Mouse (Mus musculus): ENCODE data around the gene Sos2. TPM values are rescaled to one million over a fixed set of nuclear protein-coding genes. Genes with fewer than 3 reads are reported as not detected.

The Sos2 gene
- polyA plus RNA-seq, 1 experiment = 7.6 TPM

GRCm38 (mm10) chr12:69713628-69714027, 32.0 kb upstream of the Sos2 start:
- no peak overlapping the region for H3K4me3 ChIP-seq (ENCODE audit: control insufficient read depth, low read depth, low read length)
- H3K27ac ChIP-seq (ENCODE audit: control insufficient read depth, insufficient read depth, low read depth, low read length) = no peak overlapping the region
- H3K36me3 ChIP-seq (ENCODE audit: control insufficient read depth, insufficient read depth, low read length) = no peaks in the 10 kb centered on the region
- no peaks in the 10 kb centered on the region for H3K27me3 ChIP-seq (ENCODE audit: control insufficient read depth, insufficient read depth, low read length)
- H3K4me1 ChIP-seq (ENCODE audit: control insufficient read depth, insufficient read depth, low read length) = no peaks in the 10 kb centered on the region
- TF ChIP-seq POLR2A (IDR thresholded peaks at IDR 0.05; ENCODE audit: control insufficient read depth, low read depth, low read length) = no peak
- no peak for TF ChIP-seq CTCF (IDR thresholded peaks at IDR 0.05; ENCODE audit: control insufficient read depth, insufficient read depth, insufficient replicate concordance, low read depth, low read length)

GRCm38 (mm10) chr12:69704799-69705458, 23.3 kb upstream of the Sos2 start:
- Histone ChIP-seq H3K27ac (ENCODE audit: control insufficient read depth, insufficient read depth, low read depth, low read length) (no peak overlapping the region), H3K4me1 (ENCODE audit: control insufficient read depth, insufficient read depth, low read length) (no peaks in the 10 kb centered on the region), H3K4me3 (ENCODE audit: control insufficient read depth, low read depth, low read length) (no peak overlapping the region), H3K27me3 (ENCODE audit: control insufficient read depth, insufficient read depth, low read length) (no peaks in the 10 kb centered on the region), H3K36me3 (ENCODE audit: control insufficient read depth, insufficient read depth, low read length) (no peaks in the 10 kb centered on the region)
- TF ChIP-seq CTCF (IDR thresholded peaks at IDR 0.05; ENCODE audit: control insufficient read depth, insufficient read depth, insufficient replicate concordance, low read depth, low read length) = no peak
- TF ChIP-seq POLR2A (IDR thresholded peaks at IDR 0.05; ENCODE audit: control insufficient read depth, low read depth, low read length) = no peak

- no peak overlapping the region for H3K27ac ChIP-seq (ENCODE audit: control insufficient read depth, insufficient read depth, low read depth, low read length)
- H3K27me3 ChIP-seq (ENCODE audit: control insufficient read depth, insufficient read depth, low read length) = no peaks in the 10 kb centered on the region
- H3K4me1 ChIP-seq (ENCODE audit: control insufficient read depth, insufficient read depth, low read length) = peaks cover 3% of the 10 kb centered on the region; the same call in 1 of the 2 replicates
- H3K4me3 ChIP-seq (ENCODE audit: control insufficient read depth, low read depth, low read length) = no peak overlapping the region
- TF ChIP-seq POLR2A (IDR thresholded peaks at IDR 0.05; ENCODE audit: control insufficient read depth, low read depth, low read length) (no peak), CTCF (IDR thresholded peaks at IDR 0.05; ENCODE audit: control insufficient read depth, insufficient read depth, insufficient replicate concordance, low read depth, low read length) (no peak)
- H3K36me3 ChIP-seq (ENCODE audit: control insufficient read depth, insufficient read depth, low read length) = no peaks in the 10 kb centered on the region
These were observed 16.7 kb upstream of the Sos2 start for GRCm38 (mm10) chr12:69698352-69698751.

- H3K27ac ChIP-seq (ENCODE audit: control insufficient read depth, insufficient read depth, low read depth, low read length) = no peak overlapping the region
- H3K4me1 ChIP-seq (ENCODE audit: control insufficient read depth, insufficient read depth, low read length) = peaks cover 3% of the 10 kb centered on the region; the same call in 1 of the 2 replicates
- TF ChIP-seq CTCF (IDR thresholded peaks at IDR 0.05; ENCODE audit: control insufficient read depth, insufficient read depth, insufficient replicate concordance, low read depth, low read length) (no peak), POLR2A (IDR thresholded peaks at IDR 0.05; ENCODE audit: control insufficient read depth, low read depth, low read length) (no peak)
- no peaks in the 10 kb centered on the region for H3K27me3 ChIP-seq (ENCODE audit: control insufficient read depth, insufficient read depth, low read length)
- no peaks in the 10 kb centered on the region for H3K36me3 ChIP-seq (ENCODE audit: control insufficient read depth, insufficient read depth, low read length)
- H3K4me3 ChIP-seq (ENCODE audit: control insufficient read depth, low read depth, low read length) = no peak overlapping the region
These were observed 15.1 kb upstream of the Sos2 start for GRCm38 (mm10) chr12:69696746-69697145.

- no peaks in the 10 kb centered on the region for H3K27me3 ChIP-seq (ENCODE audit: control insufficient read depth, insufficient read depth, low read length)
- no peak overlapping the region for H3K27ac ChIP-seq (ENCODE audit: control insufficient read depth, insufficient read depth, low read depth, low read length)
- peaks cover 3% of the 10 kb centered on the region; the same call in 1 of the 2 replicates for H3K4me1 ChIP-seq (ENCODE audit: control insufficient read depth, insufficient read depth, low read length)
- no peak overlapping the region for H3K4me3 ChIP-seq (ENCODE audit: control insufficient read depth, low read depth, low read length)
- no peaks in the 10 kb centered on the region for H3K36me3 ChIP-seq (ENCODE audit: control insufficient read depth, insufficient read depth, low read length)
- TF ChIP-seq CTCF (IDR thresholded peaks at IDR 0.05; ENCODE audit: control insufficient read depth, insufficient read depth, insufficient replicate concordance, low read depth, low read length) (no peak), POLR2A (IDR thresholded peaks at IDR 0.05; ENCODE audit: control insufficient read depth, low read depth, low read length) (no peak)
These were observed 11.8 kb upstream of the Sos2 start for GRCm38 (mm10) chr12:69693471-69693870.

- no peak overlapping the region for H3K4me3 ChIP-seq (ENCODE audit: control insufficient read depth, low read depth, low read length)
- no peak for TF ChIP-seq CTCF (IDR thresholded peaks at IDR 0.05; ENCODE audit: control insufficient read depth, insufficient read depth, insufficient replicate concordance, low read depth, low read length)
- H3K27ac ChIP-seq (ENCODE audit: control insufficient read depth, insufficient read depth, low read depth, low read length) = no peak overlapping the region
These were observed 9.1 kb upstream of the Sos2 start for GRCm38 (mm10) chr12:69690714-69691113.

GRCm38 (mm10) chr12:69689094-69689493, 7.4 kb upstream of the Sos2 start:
- no peak overlapping the region for H3K4me3 ChIP-seq (ENCODE audit: control insufficient read depth, low read depth, low read length)
- no peak overlapping the region for H3K27ac ChIP-seq (ENCODE audit: control insufficient read depth, insufficient read depth, low read depth, low read length)
- H3K36me3 ChIP-seq (ENCODE audit: control insufficient read depth, insufficient read depth, low read length) = no peaks in the 10 kb centered on the region
- no peaks in the 10 kb centered on the region for H3K27me3 ChIP-seq (ENCODE audit: control insufficient read depth, insufficient read depth, low read length)
- peaks cover 3% of the 10 kb centered on the region; the same call in 1 of the 2 replicates for H3K4me1 ChIP-seq (ENCODE audit: control insufficient read depth, insufficient read depth, low read length)
- TF ChIP-seq POLR2A (IDR thresholded peaks at IDR 0.05; ENCODE audit: control insufficient read depth, low read depth, low read length) = no peak
- TF ChIP-seq CTCF (IDR thresholded peaks at IDR 0.05; ENCODE audit: control insufficient read depth, insufficient read depth, insufficient replicate concordance, low read depth, low read length) = no peak

More at GRCm38 (mm10) chr12:69690714-69691113, 9.1 kb upstream of the Sos2 start:
- no peaks in the 10 kb centered on the region for H3K27me3 ChIP-seq (ENCODE audit: control insufficient read depth, insufficient read depth, low read length)
- H3K4me1 ChIP-seq (ENCODE audit: control insufficient read depth, insufficient read depth, low read length) = peaks cover 3% of the 10 kb centered on the region; the same call in 1 of the 2 replicates
- H3K36me3 ChIP-seq (ENCODE audit: control insufficient read depth, insufficient read depth, low read length) = no peaks in the 10 kb centered on the region
